Mouse (Mus musculus): ENCODE measurements around the gene Gba. TPM values are rescaled to one million over a fixed set of nuclear protein-coding genes. Genes with fewer than 3 reads are reported as not detected.

Gene Gba
- polyA plus RNA-seq, 1 experiment from 2014 or later = 98.5 TPM

DNA sequence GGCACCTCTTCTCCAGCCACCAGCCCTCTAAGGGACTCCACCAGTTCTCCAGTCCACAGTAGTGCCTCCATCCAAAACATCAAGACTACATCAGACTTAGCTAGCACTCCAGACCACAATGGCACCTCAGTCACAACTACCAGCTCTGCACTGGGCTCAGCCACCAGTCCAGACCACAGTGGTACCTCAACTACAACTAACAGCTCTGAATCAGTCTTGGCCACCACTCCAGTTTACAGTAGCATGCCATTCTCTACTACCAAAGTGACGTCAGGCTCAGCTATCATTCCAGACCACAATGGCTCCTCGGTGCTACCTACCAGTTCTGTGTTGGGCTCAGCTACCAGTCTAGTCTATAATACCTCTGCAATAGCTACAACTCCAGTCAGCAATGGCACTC, 27.8 kb downstream of the Gba start:
- H3K36me3 ChIP-seq (ENCODE audit: control insufficient read depth, insufficient read depth, low read length) = no peaks in the 10 kb centered on the region
- TF ChIP-seq EP300 (optimal IDR thresholded peaks at IDR 0.05) (no peak), CTCF (IDR thresholded peaks at IDR 0.05; ENCODE audit: low read depth) (no peak)
- peak overlapping the region; percentile 38; the same call in 1 of the 2 replicates for H3K4me3 ChIP-seq (ENCODE audit: low read depth, low read length)
- no peaks in the 10 kb centered on the region for H3K9me3 ChIP-seq (ENCODE audit: control insufficient read depth, low read length)
- WGBS = 68% methylated on average over 2 of the region's 2 CpGs
- no peak for ATAC-seq (ENCODE audit: low FRiP score, low TSS enrichment)
- no peak for DNase-seq (ENCODE audit: low spot score)
- no peaks in the 10 kb centered on the region for H3K27me3 ChIP-seq (ENCODE audit: control insufficient read depth, insufficient read depth, low read length)
- H3K27ac ChIP-seq (replicated peaks) = no peak overlapping the region
- H3K9ac ChIP-seq (ENCODE audit: low read length) = no peak overlapping the region
- peaks cover 3% of the 10 kb centered on the region; the same call in 1 of the 2 replicates for H3K4me1 ChIP-seq (replicated peaks; ENCODE audit: control insufficient read depth, insufficient read depth)
- peak overlapping the region; percentile 61 for H3K4me2 ChIP-seq (replicated peaks; ENCODE audit: low read depth)

- H3K4me2 ChIP-seq (replicated peaks; ENCODE audit: low read depth) = peak overlapping the region; percentile 61
- ATAC-seq (ENCODE audit: low FRiP score, low TSS enrichment) = no peak
- WGBS = 45% methylated on average over 7 of the region's 7 CpGs
- H3K36me3 ChIP-seq (ENCODE audit: control insufficient read depth, insufficient read depth, low read length) = no peaks in the 10 kb centered on the region
- H3K9me3 ChIP-seq (ENCODE audit: control insufficient read depth, low read length) = no peaks in the 10 kb centered on the region
- peaks cover 3% of the 10 kb centered on the region; the same call in 1 of the 2 replicates for H3K4me1 ChIP-seq (replicated peaks; ENCODE audit: control insufficient read depth, insufficient read depth)
- H3K27me3 ChIP-seq (ENCODE audit: control insufficient read depth, insufficient read depth, low read length) = no peaks in the 10 kb centered on the region
- peak; percentile 35 for DNase-seq (ENCODE audit: low spot score)
- peak overlapping the region; percentile 45 for H3K9ac ChIP-seq (ENCODE audit: low read length)
- H3K4me3 ChIP-seq (ENCODE audit: low read depth, low read length) = peak overlapping the region; percentile 38
- peak overlapping the region; percentile 89; the same call in 1 of the 2 replicates for H3K27ac ChIP-seq (replicated peaks)
- TF ChIP-seq EP300 (optimal IDR thresholded peaks at IDR 0.05) = no peak
- TF ChIP-seq CTCF (IDR thresholded peaks at IDR 0.05; ENCODE audit: low read depth) = no peak
These were observed 28.6 kb downstream of the Gba start for GRCm38 (mm10) chr3:89231345-89231744.

DNA sequence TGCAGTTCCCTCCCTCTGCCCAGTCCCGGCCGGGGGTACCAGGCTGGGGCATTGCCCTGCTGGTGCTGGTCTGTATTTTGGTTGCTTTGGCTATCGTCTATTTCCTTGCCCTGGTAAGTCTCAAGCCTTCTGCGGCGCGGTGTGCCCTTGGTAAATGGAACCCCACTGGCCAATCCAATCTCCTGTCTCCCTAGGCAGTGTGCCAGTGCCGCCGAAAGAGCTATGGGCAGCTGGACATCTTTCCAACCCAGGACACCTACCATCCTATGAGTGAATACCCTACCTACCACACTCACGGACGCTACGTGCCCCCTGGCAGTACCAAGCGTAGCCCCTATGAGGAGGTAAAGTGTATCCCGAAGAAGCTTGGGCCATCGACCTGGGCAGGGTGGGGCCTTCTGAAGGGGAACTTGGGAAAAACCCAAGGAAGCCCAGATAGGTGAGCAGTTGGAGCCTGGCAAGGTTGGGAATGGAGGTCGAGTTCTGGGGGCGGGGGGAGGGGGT, 29.1 kb downstream of the Gba start:
- peak overlapping the region; percentile 89 for H3K27ac ChIP-seq (replicated peaks)
- H3K9me3 ChIP-seq (ENCODE audit: control insufficient read depth, low read length) = no peaks in the 10 kb centered on the region
- ATAC-seq (ENCODE audit: low FRiP score, low TSS enrichment) (no peak), DNase-seq (ENCODE audit: low spot score) (peak; percentile 34)
- H3K27me3 ChIP-seq (ENCODE audit: control insufficient read depth, insufficient read depth, low read length) = no peaks in the 10 kb centered on the region
- peak overlapping the region; percentile 38 for H3K4me3 ChIP-seq (ENCODE audit: low read depth, low read length)
- peak overlapping the region; percentile 61 for H3K4me2 ChIP-seq (replicated peaks; ENCODE audit: low read depth)
- H3K4me1 ChIP-seq (replicated peaks; ENCODE audit: control insufficient read depth, insufficient read depth) = peaks cover 3% of the 10 kb centered on the region; the same call in 1 of the 2 replicates
- H3K36me3 ChIP-seq (ENCODE audit: control insufficient read depth, insufficient read depth, low read length) = no peaks in the 10 kb centered on the region
- H3K9ac ChIP-seq (ENCODE audit: low read length) = peak overlapping the region; percentile 45
- TF ChIP-seq EP300 (optimal IDR thresholded peaks at IDR 0.05) = no peak
- TF ChIP-seq CTCF (IDR thresholded peaks at IDR 0.05; ENCODE audit: low read depth) = no peak
- 62% methylated on average over 16 of the region's 16 CpGs for WGBS

GRCm38 (mm10) chr3:89232614-89233013, 29.9 kb downstream of the Gba start:
- Histone ChIP-seq H3K36me3 (ENCODE audit: control insufficient read depth, insufficient read depth, low read length) (no peaks in the 10 kb centered on the region), H3K9me3 (ENCODE audit: control insufficient read depth, low read length) (no peaks in the 10 kb centered on the region), H3K4me1 (replicated peaks; ENCODE audit: control insufficient read depth, insufficient read depth) (peaks cover 2% of the 10 kb centered on the region; the same call in 1 of the 2 replicates), H3K27ac (replicated peaks) (peak overlapping the region; percentile 89), H3K4me2 (replicated peaks; ENCODE audit: low read depth) (peak overlapping the region; percentile 61), H3K27me3 (ENCODE audit: control insufficient read depth, insufficient read depth, low read length) (no peaks in the 10 kb centered on the region), H3K9ac (ENCODE audit: low read length) (peak overlapping the region; percentile 45; the same call in 1 of the 2 replicates), H3K4me3 (ENCODE audit: low read depth, low read length) (no peak overlapping the region)
- 51% methylated on average over 6 of the region's 6 CpGs for WGBS
- ATAC-seq (ENCODE audit: low FRiP score, low TSS enrichment) (no peak), DNase-seq (ENCODE audit: low spot score) (peak; percentile 81)
- no peak for TF ChIP-seq CTCF (IDR thresholded peaks at IDR 0.05; ENCODE audit: low read depth)
- no peak for TF ChIP-seq EP300 (optimal IDR thresholded peaks at IDR 0.05)

DNA sequence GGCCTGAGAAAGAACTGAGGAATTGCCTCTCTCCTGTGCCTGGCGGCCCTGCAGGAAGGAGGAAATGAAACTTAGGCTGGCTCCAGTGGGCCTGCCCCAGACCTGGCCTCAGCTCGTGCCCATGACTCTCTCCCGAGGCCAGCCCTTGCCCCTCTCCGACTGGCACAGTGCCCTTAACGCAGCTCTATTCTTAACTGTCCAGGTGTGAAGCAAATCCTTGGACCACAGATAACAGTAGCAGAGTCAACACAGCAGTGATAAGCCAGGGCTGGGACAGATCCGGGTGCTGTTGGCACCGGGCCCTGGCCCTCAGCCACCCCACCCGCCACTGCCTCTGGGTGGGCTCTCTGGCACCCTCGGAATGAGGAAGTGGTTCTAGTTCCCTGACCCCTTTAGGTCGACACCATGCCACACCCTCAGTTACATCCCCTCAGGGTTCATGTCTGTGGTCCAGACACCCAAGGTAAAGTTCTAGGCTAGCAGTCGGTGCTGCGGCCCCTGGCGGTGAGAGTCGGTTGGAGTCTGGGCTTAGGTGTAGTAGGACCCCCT, 30.9 kb downstream of the Gba start:
- no peaks in the 10 kb centered on the region for H3K36me3 ChIP-seq (ENCODE audit: control insufficient read depth, insufficient read depth, low read length)
- ATAC-seq (ENCODE audit: low FRiP score, low TSS enrichment) = peak; percentile 83
- H3K9me3 ChIP-seq (ENCODE audit: control insufficient read depth, low read length) = no peaks in the 10 kb centered on the region
- H3K4me2 ChIP-seq (replicated peaks; ENCODE audit: low read depth) = 0 out of 2 replicates have a peak overlapping the region, but pooled peaks have one; percentile 27
- WGBS = 45% methylated on average over 14 of the region's 14 CpGs
- no peaks in the 10 kb centered on the region for H3K27me3 ChIP-seq (ENCODE audit: control insufficient read depth, insufficient read depth, low read length)
- no peaks in the 10 kb centered on the region for H3K4me1 ChIP-seq (replicated peaks; ENCODE audit: control insufficient read depth, insufficient read depth)
- no peak overlapping the region for H3K9ac ChIP-seq (ENCODE audit: low read length)
- DNase-seq (ENCODE audit: low spot score) = peak; percentile 94
- peak overlapping the region; percentile 89 for H3K27ac ChIP-seq (replicated peaks)
- TF ChIP-seq CTCF (IDR thresholded peaks at IDR 0.05; ENCODE audit: low read depth) (peak; percentile 53), EP300 (optimal IDR thresholded peaks at IDR 0.05) (no peak)
- H3K4me3 ChIP-seq (ENCODE audit: low read depth, low read length) = no peak overlapping the region

GRCm38 (mm10) chr3:89236516-89236915, 33.8 kb downstream of the Gba start:
- H3K4me1 ChIP-seq (replicated peaks; ENCODE audit: control insufficient read depth, insufficient read depth) = no peaks in the 10 kb centered on the region
- TF ChIP-seq EP300 (optimal IDR thresholded peaks at IDR 0.05) (no peak), CTCF (IDR thresholded peaks at IDR 0.05; ENCODE audit: low read depth) (no peak)
- no peak overlapping the region for H3K4me3 ChIP-seq (ENCODE audit: low read depth, low read length)
- 87% methylated on average over 9 of the region's 10 CpGs for WGBS
- no peaks in the 10 kb centered on the region for H3K9me3 ChIP-seq (ENCODE audit: control insufficient read depth, low read length)
- no peaks in the 10 kb centered on the region for H3K27me3 ChIP-seq (ENCODE audit: control insufficient read depth, insufficient read depth, low read length)
- no peaks in the 10 kb centered on the region for H3K36me3 ChIP-seq (ENCODE audit: control insufficient read depth, insufficient read depth, low read length)
- H3K9ac ChIP-seq (ENCODE audit: low read length) = no peak overlapping the region; the same call in 1 of the 2 replicates
- ATAC-seq (ENCODE audit: low FRiP score, low TSS enrichment) (no peak), DNase-seq (ENCODE audit: low spot score) (no peak)
- H3K4me2 ChIP-seq (replicated peaks; ENCODE audit: low read depth) = no peak overlapping the region
- no peak overlapping the region for H3K27ac ChIP-seq (replicated peaks)

Measured in stomach, postnatal 0 days (tissue).